29 mouse cellular contexts compared by ENCODE assay signal in the genomic region with DNA sequence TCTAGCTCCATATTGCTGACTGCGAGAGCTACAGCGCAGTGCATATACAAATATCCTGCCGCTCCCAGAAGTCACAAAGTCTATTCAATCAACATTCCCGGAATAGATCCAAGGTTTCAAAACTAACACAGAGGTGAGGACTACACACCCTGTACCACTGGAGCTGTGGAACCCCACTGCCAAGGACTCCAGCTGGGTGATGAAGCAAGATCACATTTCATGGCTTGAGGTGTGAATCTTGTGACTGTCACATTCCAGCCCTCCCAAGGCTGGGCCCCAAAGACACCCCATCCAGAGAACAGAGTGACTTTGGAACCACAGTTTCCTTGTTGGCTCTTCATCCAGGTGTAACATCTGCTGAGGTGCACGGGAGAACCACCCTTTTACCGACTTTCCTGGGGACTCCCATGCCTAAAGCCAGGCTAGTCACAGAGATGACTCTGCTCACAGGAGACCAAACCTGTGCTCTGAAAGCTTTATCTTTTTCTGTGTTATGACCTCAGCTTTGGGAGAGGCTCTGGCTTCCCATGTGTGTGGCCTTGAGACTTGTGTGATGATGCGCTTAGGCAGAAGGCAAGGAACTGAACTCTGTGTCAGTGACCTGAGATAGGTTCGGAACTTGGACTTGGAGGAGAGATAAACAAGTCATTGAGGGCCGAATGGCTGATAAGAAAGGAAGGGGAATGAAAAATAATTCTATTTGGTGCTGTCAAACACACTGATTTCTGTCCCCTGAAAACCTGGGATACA.
DNase-seq lines count a peak whose midpoint lies in the region; ATAC-seq and TF ChIP-seq lines count a peak whose summit lies in the region.
"Had no signal": no experiment of that assay in that cellular context is flagged by ENCODE, and none has a peak within 500 bp of the region (broad histone marks: within the 10 kb centered on the region; RNA-seq: fewer than 3 reads in every experiment).

No protein-coding gene starts in this region.

- DNase-seq in gastrocnemius, adult 2 months, result peak; percentile 59
- DNase-seq in gastrocnemius, postnatal 10 days, result no peak
- peak; percentile 51 for DNase-seq in R1 (ENCODE audit: low read depth, low spot score)
- no peak for DNase-seq in embryo, embryonic 10 days (ENCODE audit: low spot score)
- no peak for DNase-seq in kidney, adult 18-20 months
- DNase-seq: adrenal gland, postnatal 10 days; cerebellum, adult 2 months; cerebellum, postnatal 14 days; heart, postnatal 10 days; kidney, postnatal 25 days; liver; lung, adult 18-20 months; lung, postnatal 4 days; right cerebral cortex, postnatal 25 days; thymus, postnatal 4 days had no signal

- peak overlapping the region; percentile 81 for H3K27ac ChIP-seq in gastrocnemius, adult 2 months
- H3K27ac ChIP-seq in brown adipose tissue, adult 24 weeks (replicated peaks; ENCODE audit: low read depth, low read length), result 0 out of 2 replicates have a peak overlapping the region, but pooled peaks have one; percentile 4
- H3K27ac ChIP-seq in intestine, embryonic 16.5 days (ENCODE audit: low read length), result peak overlapping the region; percentile 66
- H3K27ac ChIP-seq: heart, embryonic 13.5 days; hindbrain, embryonic 10.5 days; hindbrain, embryonic 15.5 days; kidney, embryonic 15.5 days; midbrain, embryonic 12.5 days; neural tube, embryonic 13.5 days had no signal

- ATAC-seq in intestine, embryonic 16.5 days, result peak; percentile 83
- no peak for ATAC-seq in erythroblast, adult 5-6 weeks (replicated peaks; ENCODE audit: low FRiP score, poor library complexity, severe bottlenecking)
- ATAC-seq: activated CD4-positive, CD25-positive, alpha-beta regulatory T cell, adult 4 months; CD4-positive, CD25-positive, alpha-beta regulatory T cell, adult 4 months; forebrain, embryonic 14.5 days; lung, postnatal 0 days had no signal

- no peak overlapping the region for H3K4me2 ChIP-seq in intestine, embryonic 16.5 days (ENCODE audit: low read depth, low read length)
- H3K4me2 ChIP-seq: heart, embryonic 13.5 days; hindbrain, embryonic 15.5 days; kidney, embryonic 15.5 days; midbrain, embryonic 12.5 days; neural tube, embryonic 13.5 days had no signal

- H3K4me1 ChIP-seq in brown adipose tissue, adult 24 weeks (ENCODE audit: control insufficient read depth, insufficient read depth, insufficient read length, low read length), result peaks cover 9% of the 10 kb centered on the region; the same call in 1 of the 2 replicates
- H3K4me1 ChIP-seq in intestine, embryonic 16.5 days (ENCODE audit: control insufficient read depth, insufficient read depth, low read length), result peaks cover 15% of the 10 kb centered on the region; the same call in 1 of the 2 replicates
- H3K4me1 ChIP-seq: hindbrain, embryonic 10.5 days; hindbrain, embryonic 15.5 days; midbrain, embryonic 12.5 days; neural tube, embryonic 13.5 days had no signal

- intact Hi-C loops in gastrocnemius, adult 2 months (cut with DNase I), result no loop called here

- H3K9ac ChIP-seq in intestine, embryonic 16.5 days (ENCODE audit: low read depth, low read length), result no peak overlapping the region
- H3K9ac ChIP-seq: heart, embryonic 13.5 days; hindbrain, embryonic 15.5 days; kidney, embryonic 15.5 days; midbrain, embryonic 12.5 days; neural tube, embryonic 13.5 days had no signal

- no peaks in the 10 kb centered on the region for H3K9me3 ChIP-seq in intestine, embryonic 16.5 days (ENCODE audit: control insufficient read depth, low read length)
- H3K9me3 ChIP-seq: heart, embryonic 13.5 days; hindbrain, embryonic 10.5 days; hindbrain, embryonic 15.5 days; kidney, embryonic 15.5 days; megakaryocyte, embryonic 14.5 days; midbrain, embryonic 12.5 days; neural tube, embryonic 13.5 days had no signal

- no peaks in the 10 kb centered on the region for H3K27me3 ChIP-seq in intestine, embryonic 16.5 days (replicated peaks; ENCODE audit: control insufficient read depth, insufficient read depth, low read length)
- H3K27me3 ChIP-seq: heart, embryonic 13.5 days; hindbrain, embryonic 15.5 days; kidney, embryonic 15.5 days; midbrain, embryonic 12.5 days; neural tube, embryonic 13.5 days had no signal

- 71% methylated on average over 9 of the region's 9 CpGs for WGBS in intestine, embryonic 16.5 days

- no peak overlapping the region for H3K4me3 ChIP-seq in gastrocnemius, adult 2 months
- no peak overlapping the region for H3K4me3 ChIP-seq in brown adipose tissue, adult 24 weeks (ENCODE audit: insufficient read depth, low read depth, low read length)
- no peak overlapping the region for H3K4me3 ChIP-seq in intestine, embryonic 16.5 days (ENCODE audit: low read length)
- H3K4me3 ChIP-seq: heart, embryonic 13.5 days; hindbrain, embryonic 10.5 days; hindbrain, embryonic 15.5 days; kidney, embryonic 15.5 days; megakaryocyte, embryonic 14.5 days; midbrain, embryonic 12.5 days; neural tube, embryonic 13.5 days had no signal

- TF ChIP-seq CTCF in gastrocnemius, adult 2 months (IDR thresholded peaks at IDR 0.05), result no peak

- H3K36me3 ChIP-seq in intestine, embryonic 16.5 days (ENCODE audit: control insufficient read depth, insufficient read depth, low read length), result no peaks in the 10 kb centered on the region
- H3K36me3 ChIP-seq: heart, embryonic 13.5 days; hindbrain, embryonic 10.5 days; hindbrain, embryonic 15.5 days; kidney, embryonic 15.5 days; midbrain, embryonic 12.5 days; neural tube, embryonic 13.5 days had no signal

Comparison
In these comparisons a context has a peak if more than half of its experiments do, and no peak if none do; other contexts are left out.
1. DNase-seq: peak in gastrocnemius, adult 2 months (single experiment) and R1 (single experiment); none in gastrocnemius, postnatal 10 days (single experiment), embryo, embryonic 10 days (single experiment) and kidney, adult 18-20 months (single experiment).
2. H3K27ac ChIP-seq: peak in every context shown above with its lines; median percentile 81 in gastrocnemius, adult 2 months; 66 in intestine, embryonic 16.5 days; 4 in brown adipose tissue, adult 24 weeks.